Comparison of ENCODE assay signal across 13 mouse cellular contexts in genomic region chr15:101927340-101928080, GRCm38 (mm10). TPM values are rescaled to one million over a fixed set of nuclear protein-coding genes. Genes with fewer than 3 reads are reported as not detected.
DNase-seq lines count a peak whose midpoint lies in the region; ATAC-seq and TF ChIP-seq lines count a peak whose summit lies in the region.
"Had no signal": no experiment of that assay in that cellular context is flagged by ENCODE, and none has a peak within 500 bp of the region (broad histone marks: within the 10 kb centered on the region; RNA-seq: fewer than 3 reads in every experiment).

No protein-coding gene starts in this region.

- peak; percentile 55 for DNase-seq in liver, postnatal 0 days
- peak; percentile 64 to 70 for DNase-seq in adrenal gland, postnatal 36 days
- DNase-seq in stomach, postnatal 0 days (ENCODE audit: low spot score), result peak; percentile 58
- DNase-seq in left cerebral cortex, adult 2 months (ENCODE audit: extremely low spot score in 1 of 2, low spot score in 2 of 2), result no peak
- no peak for DNase-seq in layer of hippocampus, postnatal 10 days (ENCODE audit: low spot score in 2 of 2)
- DNase-seq: retina, postnatal 1 day had no signal

- H3K27ac ChIP-seq in liver, postnatal 0 days (ENCODE audit: low read depth), result no peak overlapping the region
- no peak overlapping the region for H3K27ac ChIP-seq in liver, embryonic 12.5 days
- H3K27ac ChIP-seq in kidney, embryonic 16.5 days (ENCODE audit: low read length), result no peak overlapping the region
- 0 out of 2 replicates have a peak overlapping the region, but pooled peaks have one; percentile 45 for H3K27ac ChIP-seq in stomach, postnatal 0 days (replicated peaks)
- no peak overlapping the region for H3K27ac ChIP-seq in left cerebral cortex, adult 2 months
- H3K27ac ChIP-seq: stomach, embryonic 15.5 days had no signal

- peaks cover 8% of the 10 kb centered on the region for H3K27me3 ChIP-seq in liver, postnatal 0 days (ENCODE audit: insufficient read depth, low read length)
- H3K27me3 ChIP-seq in liver, embryonic 12.5 days (replicated peaks), result peaks cover 47% of the 10 kb centered on the region
- peaks cover 11% of the 10 kb centered on the region for H3K27me3 ChIP-seq in kidney, embryonic 16.5 days (ENCODE audit: insufficient read depth, low read length)
- no peaks in the 10 kb centered on the region for H3K27me3 ChIP-seq in stomach, postnatal 0 days (ENCODE audit: control insufficient read depth, insufficient read depth, low read length)
- H3K27me3 ChIP-seq: stomach, embryonic 15.5 days had no signal

- H3K4me3 ChIP-seq in liver, postnatal 0 days (ENCODE audit: low read depth, low read length), result no peak overlapping the region
- no peak overlapping the region for H3K4me3 ChIP-seq in liver, embryonic 12.5 days
- H3K4me3 ChIP-seq in kidney, embryonic 16.5 days (ENCODE audit: low read length), result no peak overlapping the region
- no peak overlapping the region for H3K4me3 ChIP-seq in stomach, postnatal 0 days (ENCODE audit: low read depth, low read length)
- H3K4me3 ChIP-seq in left cerebral cortex, adult 2 months, result no peak overlapping the region
- H3K4me3 ChIP-seq: stomach, embryonic 15.5 days had no signal

- TF ChIP-seq EP300 in liver, postnatal 0 days (IDR thresholded peaks at IDR 0.05; ENCODE audit: low read depth), result no peak
- no peak for TF ChIP-seq EP300 in stomach, postnatal 0 days (optimal IDR thresholded peaks at IDR 0.05)

- no peak for TF ChIP-seq CTCF in liver, postnatal 0 days (IDR thresholded peaks at IDR 0.05; ENCODE audit: low read depth)
- peak; percentile 25 for TF ChIP-seq CTCF in stomach, postnatal 0 days (IDR thresholded peaks at IDR 0.05; ENCODE audit: low read depth)
- no peak for TF ChIP-seq CTCF in left cerebral cortex, adult 2 months (IDR thresholded peaks at IDR 0.05)

- WGBS in liver, postnatal 0 days (ENCODE audit: insufficient replicate concordance), result 62% methylated on average over 12 of the region's 12 CpGs
- WGBS in liver, embryonic 12.5 days (ENCODE audit: insufficient replicate concordance), result 62% methylated on average over 12 of the region's 12 CpGs
- 32% methylated on average over 12 of the region's 12 CpGs for WGBS in kidney, embryonic 16.5 days
- WGBS in stomach, postnatal 0 days, result 48% methylated on average over 12 of the region's 12 CpGs

- H3K36me3 ChIP-seq in liver, postnatal 0 days (replicated peaks; ENCODE audit: insufficient read depth, low read length), result no peaks in the 10 kb centered on the region
- no peaks in the 10 kb centered on the region for H3K36me3 ChIP-seq in liver, embryonic 12.5 days
- no peaks in the 10 kb centered on the region for H3K36me3 ChIP-seq in kidney, embryonic 16.5 days (ENCODE audit: insufficient read depth, low read length)
- H3K36me3 ChIP-seq in stomach, postnatal 0 days (ENCODE audit: control insufficient read depth, insufficient read depth, low read length), result no peaks in the 10 kb centered on the region
- H3K36me3 ChIP-seq: stomach, embryonic 15.5 days had no signal

- H3K9me3 ChIP-seq in liver, postnatal 0 days (ENCODE audit: low read length), result no peaks in the 10 kb centered on the region
- no peaks in the 10 kb centered on the region for H3K9me3 ChIP-seq in liver, embryonic 12.5 days (replicated peaks)
- no peaks in the 10 kb centered on the region for H3K9me3 ChIP-seq in kidney, embryonic 16.5 days (ENCODE audit: low read length)
- H3K9me3 ChIP-seq in stomach, postnatal 0 days (ENCODE audit: control insufficient read depth, low read length), result no peaks in the 10 kb centered on the region
- H3K9me3 ChIP-seq: stomach, embryonic 15.5 days had no signal

- peak; percentile 40; the same call in 1 of the 2 replicates for ATAC-seq in liver, postnatal 0 days
- no peak for ATAC-seq in liver, embryonic 12.5 days
- peak; percentile 65; the same call in 1 of the 2 replicates for ATAC-seq in kidney, embryonic 16.5 days (ENCODE audit: low FRiP score, low TSS enrichment)
- ATAC-seq in stomach, postnatal 0 days (ENCODE audit: low FRiP score, low TSS enrichment), result no peak

- intact Hi-C loops in left cerebral cortex, adult 2 months (cut with DNase I), result no loop called here

- no peak overlapping the region for H3K4me2 ChIP-seq in liver, postnatal 0 days (ENCODE audit: low read depth, low read length)
- no peak overlapping the region for H3K4me2 ChIP-seq in liver, embryonic 12.5 days
- no peak overlapping the region for H3K4me2 ChIP-seq in kidney, embryonic 16.5 days (replicated peaks; ENCODE audit: low read depth, low read length)
- H3K4me2 ChIP-seq in stomach, postnatal 0 days (replicated peaks; ENCODE audit: low read depth), result no peak overlapping the region
- H3K4me2 ChIP-seq: stomach, embryonic 15.5 days had no signal

- no peak overlapping the region for H3K9ac ChIP-seq in liver, postnatal 0 days (replicated peaks)
- H3K9ac ChIP-seq in liver, embryonic 12.5 days, result no peak overlapping the region
- no peak overlapping the region for H3K9ac ChIP-seq in kidney, embryonic 16.5 days (replicated peaks; ENCODE audit: low read length)
- no peak overlapping the region for H3K9ac ChIP-seq in stomach, postnatal 0 days (ENCODE audit: low read length)
- H3K9ac ChIP-seq: stomach, embryonic 15.5 days had no signal

- peaks cover 15% of the 10 kb centered on the region for H3K4me1 ChIP-seq in liver, postnatal 0 days (ENCODE audit: insufficient read depth)
- peaks cover 8% of the 10 kb centered on the region for H3K4me1 ChIP-seq in liver, embryonic 12.5 days
- H3K4me1 ChIP-seq in kidney, embryonic 16.5 days (ENCODE audit: insufficient read depth, low read length), result peaks cover 26% of the 10 kb centered on the region
- no peaks in the 10 kb centered on the region; the same call in 1 of the 2 replicates for H3K4me1 ChIP-seq in stomach, postnatal 0 days (replicated peaks; ENCODE audit: control insufficient read depth, insufficient read depth)

RNA-seq across cellular contexts. Expression of gene Krt4, which starts 3.0 kb away (rescaled TPM):
- polyA plus RNA-seq in liver, postnatal 0 days (2015; fragmentation: Nextera tagmentation; extraction: Ambion mirVana), result 0.08 TPM in 1 of 2 replicates, not detected in the other
- polyA plus RNA-seq in liver, embryonic 12.5 days (2016; fragmentation: Nextera tagmentation; extraction: Ambion mirVana), result not detected in 2 replicates
- not detected for total RNA-seq in adrenal gland, postnatal 36 days (2021)
- 0.42 and 0.82 TPM in 2 replicates for polyA plus RNA-seq in kidney, embryonic 16.5 days (2015; fragmentation: Nextera tagmentation; extraction: Ambion mirVana)
- polyA plus RNA-seq in stomach, postnatal 0 days (2015; fragmentation: Nextera tagmentation; extraction: Ambion mirVana), result 4,471 and 4,814 TPM in 2 replicates
- not detected for total RNA-seq in left cerebral cortex, adult 2 months (2021)
- total RNA-seq in layer of hippocampus, postnatal 10 days (2021), result not detected
- total RNA-seq: granulocyte monocyte progenitor cell, adult 5-6 weeks had no signal
- polyA plus RNA-seq: cortical plate, adult 2 months; forebrain, embryonic 11.5 days; limb, embryonic 11.5 days had no signal

RNA-seq across cellular contexts. Expression of gene Krt79, which starts 12.6 kb away (rescaled TPM):
- polyA plus RNA-seq in liver, postnatal 0 days (2015; fragmentation: Nextera tagmentation; extraction: Ambion mirVana), result not detected in 2 replicates
- polyA plus RNA-seq in liver, embryonic 12.5 days (2016; fragmentation: Nextera tagmentation; extraction: Ambion mirVana), result not detected in 2 replicates
- 1 to 10 TPM in 1 of 2 experiments, under 1 TPM in 1; 0.99 to 1.5 TPM for total RNA-seq in adrenal gland, postnatal 36 days (2021)
- polyA plus RNA-seq in kidney, embryonic 16.5 days (2015; fragmentation: Nextera tagmentation; extraction: Ambion mirVana), result 0.41 and 0.42 TPM in 2 replicates
- 12.2 and 14.3 TPM in 2 replicates for polyA plus RNA-seq in stomach, postnatal 0 days (2015; fragmentation: Nextera tagmentation; extraction: Ambion mirVana)
- total RNA-seq in left cerebral cortex, adult 2 months (2021), result not detected
- under 1 TPM; 0.34 to 0.51 TPM for total RNA-seq in layer of hippocampus, postnatal 10 days (2021)
- total RNA-seq: granulocyte monocyte progenitor cell, adult 5-6 weeks had no signal
- polyA plus RNA-seq: cortical plate, adult 2 months; limb, embryonic 11.5 days had no signal

RNA-seq across cellular contexts. Expression of gene Krt78, which starts 26.6 kb away (rescaled TPM):
- polyA plus RNA-seq in liver, postnatal 0 days (2015; fragmentation: Nextera tagmentation; extraction: Ambion mirVana), result not detected in 2 replicates
- polyA plus RNA-seq in liver, embryonic 12.5 days (2016; fragmentation: Nextera tagmentation; extraction: Ambion mirVana), result not detected in 2 replicates
- not detected for total RNA-seq in adrenal gland, postnatal 36 days (2021)
- polyA plus RNA-seq in kidney, embryonic 16.5 days (2015; fragmentation: Nextera tagmentation; extraction: Ambion mirVana), result 0.06 and 0.16 TPM in 2 replicates
- polyA plus RNA-seq in stomach, postnatal 0 days (2015; fragmentation: Nextera tagmentation; extraction: Ambion mirVana), result 49.3 and 73.4 TPM in 2 replicates
- total RNA-seq in left cerebral cortex, adult 2 months (2021), result not detected
- not detected for total RNA-seq in layer of hippocampus, postnatal 10 days (2021)
- total RNA-seq: granulocyte monocyte progenitor cell, adult 5-6 weeks had no signal
- polyA plus RNA-seq: cortical plate, adult 2 months; forebrain, embryonic 11.5 days; limb, embryonic 11.5 days had no signal

RNA-seq across cellular contexts. Expression of gene Krt76, which starts 34.8 kb away (rescaled TPM):
- not detected in 2 replicates for polyA plus RNA-seq in liver, postnatal 0 days (2015; fragmentation: Nextera tagmentation; extraction: Ambion mirVana)
- polyA plus RNA-seq in liver, embryonic 12.5 days (2016; fragmentation: Nextera tagmentation; extraction: Ambion mirVana), result not detected in 2 replicates
- total RNA-seq in adrenal gland, postnatal 36 days (2021), result not detected
- polyA plus RNA-seq in kidney, embryonic 16.5 days (2015; fragmentation: Nextera tagmentation; extraction: Ambion mirVana), result not detected in 2 replicates
- 1.9 and 2.2 TPM in 2 replicates for polyA plus RNA-seq in stomach, postnatal 0 days (2015; fragmentation: Nextera tagmentation; extraction: Ambion mirVana)
- not detected for total RNA-seq in left cerebral cortex, adult 2 months (2021)
- total RNA-seq in layer of hippocampus, postnatal 10 days (2021), result not detected
- total RNA-seq: granulocyte monocyte progenitor cell, adult 5-6 weeks had no signal
- polyA plus RNA-seq: cortical plate, adult 2 months; forebrain, embryonic 11.5 days; limb, embryonic 11.5 days; stomach, embryonic 15.5 days had no signal

RNA-seq across cellular contexts. Expression of gene Krt77, which starts 58.0 kb away (rescaled TPM):
- not detected in 2 replicates for polyA plus RNA-seq in liver, postnatal 0 days (2015; fragmentation: Nextera tagmentation; extraction: Ambion mirVana)
- polyA plus RNA-seq in liver, embryonic 12.5 days (2016; fragmentation: Nextera tagmentation; extraction: Ambion mirVana), result not detected in 2 replicates
- total RNA-seq in adrenal gland, postnatal 36 days (2021), result not detected
- polyA plus RNA-seq in kidney, embryonic 16.5 days (2015; fragmentation: Nextera tagmentation; extraction: Ambion mirVana), result 0.06 TPM in 1 of 2 replicates, not detected in the other
- polyA plus RNA-seq in stomach, postnatal 0 days (2015; fragmentation: Nextera tagmentation; extraction: Ambion mirVana), result 5.1 and 5.3 TPM in 2 replicates
- total RNA-seq in left cerebral cortex, adult 2 months (2021), result 10 to 100 TPM; 11.4 to 13.8 TPM
- 10 to 100 TPM in 1 of 2 experiments, 1 to 10 TPM in 1; 9.5 to 10.4 TPM for total RNA-seq in layer of hippocampus, postnatal 10 days (2021)
- total RNA-seq: granulocyte monocyte progenitor cell, adult 5-6 weeks had no signal
- polyA plus RNA-seq: forebrain, embryonic 11.5 days; limb, embryonic 11.5 days had no signal

Comparison
In these comparisons a context has a peak if more than half of its experiments do, and no peak if none do; other contexts are left out.
1. ATAC-seq: peak in liver, postnatal 0 days (single experiment) and kidney, embryonic 16.5 days (single experiment); none in liver, embryonic 12.5 days (single experiment) and stomach, postnatal 0 days (single experiment).
2. DNase-seq: peak in liver, postnatal 0 days (single experiment), adrenal gland, postnatal 36 days (2 of 2) and stomach, postnatal 0 days (single experiment); none in left cerebral cortex, adult 2 months (0 of 2) and layer of hippocampus, postnatal 10 days (0 of 2).
3. RNA of gene Krt4, which starts 3.0 kb away (polyA plus RNA-seq): 4,471 to 4,814 TPM in stomach, postnatal 0 days; 0.42 to 0.82 TPM in kidney, embryonic 16.5 days, 0.08 TPM in liver, postnatal 0 days and not detected in liver, embryonic 12.5 days; every median in the first group is over 1,000 times any median in the second.
4. RNA of gene Krt78, which starts 26.6 kb away (polyA plus RNA-seq): 49.3 to 73.4 TPM in stomach, postnatal 0 days; 0.06 to 0.16 TPM in kidney, embryonic 16.5 days, not detected in liver, embryonic 12.5 days and not detected in liver, postnatal 0 days; every median in the first group is over 10 times any median in the second.